Mouse (Mus musculus) CH12.LX (cell line): ENCODE data around the gene Ikzf3. TPM values are rescaled to one million over a fixed set of nuclear protein-coding genes. Genes with fewer than 3 reads are reported as not detected.

Experiments used
- DNase-seq: peaks from one replicate; pipeline ENCODE4 v3.0.0-alpha.2; 2013; ENCODE audit errors: extremely low read depth
- H3K27ac ChIP-seq: 2 replicates; pipeline ENCODE4 v1.5.1; 2012; ENCODE audit warnings: low read depth, mild to moderate bottlenecking, control low read depth, moderate library complexity; ENCODE audit not compliant: insufficient read depth
- H3K27me3 ChIP-seq: replicated peaks from 2 replicates; pipeline ENCODE3; 2012; ENCODE audit warnings: inconsistent platforms
- H3K36me3 ChIP-seq, 2 experiments: replicated peaks in 1 of 2; 2 replicates each; pipeline versions ENCODE3 to v1.6.1; 2012; ENCODE audit warnings: inconsistent platforms in 1 of 2, low read length in 1 of 2, mild to moderate bottlenecking in 1 of 2, mixed read lengths in 1 of 2, moderate library complexity in 1 of 2; ENCODE audit not compliant: control insufficient read depth in 1 of 2, insufficient read depth in 1 of 2
- H3K4me1 ChIP-seq, 2 experiments: 2 replicates each; pipeline ENCODE4 v1.6.1; 2012; ENCODE audit warnings: inconsistent platforms in 1 of 2, moderate library complexity in 1 of 2; ENCODE audit not compliant: insufficient read depth in 2 of 2, control insufficient read depth in 1 of 2
- H3K4me2 ChIP-seq: 2 replicates; pipeline ENCODE4 v1.6.1; 2012; ENCODE audit warnings: low read depth, mild to moderate bottlenecking, control low read depth; ENCODE audit not compliant: poor library complexity, insufficient read depth, severe bottlenecking
- H3K4me3 ChIP-seq, 3 experiments: fragments of 150-350 bp in 1 of 3; sonication (generic) in 1 of 3; replicated peaks in 1 of 3; 2 replicates each; pipeline versions ENCODE3 to v1.5.1; 2011 to 2012; ENCODE audit warnings: low read depth in 2 of 3, low read length in 2 of 3, mild to moderate bottlenecking in 2 of 3, moderate library complexity in 2 of 3, control low read depth in 1 of 3, improper control_type of control experiment in 1 of 3, inconsistent platforms in 1 of 3, mixed read lengths in 1 of 3; ENCODE audit not compliant: poor library complexity in 1 of 3
- H3K79me2 ChIP-seq: replicated peaks from 2 replicates; pipeline ENCODE4 v1.6.1; 2012; ENCODE audit warnings: mild to moderate bottlenecking, moderate library complexity; ENCODE audit not compliant: control insufficient read depth, poor library complexity, insufficient read depth, severe bottlenecking; ENCODE audit errors: extremely low read depth
- H3K9ac ChIP-seq: 2 replicates; pipeline ENCODE4 v1.6.1; 2012; ENCODE audit warnings: low read depth, mild to moderate bottlenecking, control low read depth, moderate library complexity; ENCODE audit not compliant: insufficient read depth
- H3K9me3 ChIP-seq: replicated peaks from 2 replicates; pipeline ENCODE3; 2012; ENCODE audit warnings: low read length, inconsistent platforms, mixed read lengths
- BHLHE40 ChIP-seq: IDR thresholded peaks from 2 replicates; pipeline ENCODE4 v1.6.1; 2011; ENCODE audit warnings: mild to moderate bottlenecking, low read depth, low read length, improper control_type of control experiment
- CHD1 ChIP-seq: IDR thresholded peaks from 2 replicates; pipeline ENCODE4 v1.6.1; 2012; ENCODE audit warnings: low read depth, low read length, improper control_type of control experiment, inconsistent platforms
- CHD2 ChIP-seq: IDR thresholded peaks from 2 replicates; pipeline ENCODE4 v1.6.1; 2011; ENCODE audit warnings: low read length, improper control_type of control experiment
- CTCF ChIP-seq, 2 experiments: IDR thresholded peaks in 1 of 2; conservative IDR thresholded peaks in 1 of 2; 2 replicates each; pipeline ENCODE4 v1.5.1; 2011 to 2012; ENCODE audit warnings: low read depth in 2 of 2, low read length in 2 of 2, improper control_type of control experiment in 1 of 2, inconsistent platforms in 1 of 2, mild to moderate bottlenecking in 1 of 2, moderate library complexity in 1 of 2
- E2F4 ChIP-seq: IDR thresholded peaks from 2 replicates; pipeline ENCODE4 v1.6.1; 2011; ENCODE audit warnings: low read depth, low read length, improper control_type of control experiment; ENCODE audit not compliant: insufficient replicate concordance
- ELF1 ChIP-seq: IDR thresholded peaks from 2 replicates; pipeline ENCODE4 v1.6.1; 2014; ENCODE audit warnings: low read depth, mild to moderate bottlenecking, inconsistent platforms, low read length, improper control_type of control experiment
- EP300 ChIP-seq: IDR thresholded peaks from 2 replicates; pipeline ENCODE4 v1.6.1; 2011; ENCODE audit warnings: low read length, improper control_type of control experiment
- ETS1 ChIP-seq: conservative IDR thresholded peaks from 2 replicates; pipeline ENCODE4 v1.6.1; 2012; ENCODE audit warnings: low read depth, mild to moderate bottlenecking, inconsistent platforms, low read length, improper control_type of control experiment, moderate library complexity
- GABPA ChIP-seq: IDR thresholded peaks from 2 replicates; pipeline ENCODE4 v1.6.1; 2012; ENCODE audit warnings: low read depth, low read length, improper control_type of control experiment, inconsistent platforms; ENCODE audit not compliant: insufficient replicate concordance
- HCFC1 ChIP-seq: IDR thresholded peaks from 2 replicates; pipeline ENCODE4 v1.6.1; 2012; ENCODE audit warnings: low read depth, mild to moderate bottlenecking, inconsistent platforms, low read length, improper control_type of control experiment
- IRF4 ChIP-seq: IDR thresholded peaks from 2 replicates; pipeline ENCODE4 v1.6.1; 2014; ENCODE audit warnings: low read depth, mild to moderate bottlenecking, inconsistent platforms, low read length, improper control_type of control experiment
- JUN ChIP-seq: IDR thresholded peaks from 2 replicates; pipeline ENCODE4 v1.6.1; 2011; ENCODE audit warnings: low read depth, mild to moderate bottlenecking, low read length, improper control_type of control experiment, moderate library complexity; ENCODE audit not compliant: insufficient read depth
- JUND ChIP-seq: conservative IDR thresholded peaks from 2 replicates; pipeline ENCODE4 v1.6.1; 2011; ENCODE audit warnings: low read depth, low read length, improper control_type of control experiment
- KAT2A ChIP-seq: IDR thresholded peaks from 2 replicates; pipeline ENCODE4 v1.6.1; 2012; ENCODE audit warnings: low read length, improper control_type of control experiment, inconsistent platforms; ENCODE audit not compliant: insufficient replicate concordance
- MAFK ChIP-seq: IDR thresholded peaks from 2 replicates; pipeline ENCODE4 v1.6.1; 2011; ENCODE audit warnings: low read length, improper control_type of control experiment; ENCODE audit not compliant: insufficient replicate concordance
- MAX ChIP-seq: IDR thresholded peaks from 2 replicates; pipeline ENCODE4 v1.6.1; 2011; ENCODE audit warnings: low read length, improper control_type of control experiment
- MAZ ChIP-seq: IDR thresholded peaks from 2 replicates; pipeline ENCODE4 v1.6.1; 2012; ENCODE audit warnings: low read depth, mild to moderate bottlenecking, inconsistent platforms, low read length, improper control_type of control experiment, moderate library complexity
- MEF2A ChIP-seq: IDR thresholded peaks from 2 replicates; pipeline ENCODE4 v1.6.1; 2014; ENCODE audit warnings: low read depth, mild to moderate bottlenecking, inconsistent platforms, low read length, improper control_type of control experiment, borderline replicate concordance
- MXI1 ChIP-seq: IDR thresholded peaks from 2 replicates; pipeline ENCODE4 v1.6.1; 2011; ENCODE audit warnings: mild to moderate bottlenecking, low read depth, low read length, improper control_type of control experiment
- MYC ChIP-seq: IDR thresholded peaks from 2 replicates; pipeline ENCODE4 v1.6.1; 2011; ENCODE audit warnings: low read depth, mild to moderate bottlenecking, improper control_type of control experiment, low read length
- NELFE ChIP-seq: IDR thresholded peaks from 2 replicates; pipeline ENCODE4 v1.6.1; 2011; ENCODE audit warnings: low read depth, low read length, improper control_type of control experiment
- NRF1 ChIP-seq: IDR thresholded peaks from 2 replicates; pipeline ENCODE4 v1.6.1; 2014; ENCODE audit warnings: low read depth, mild to moderate bottlenecking, inconsistent platforms, low read length, improper control_type of control experiment, moderate library complexity
- PAX5 ChIP-seq: IDR thresholded peaks from 2 replicates; pipeline ENCODE4 v1.6.1; 2012; ENCODE audit warnings: low read length, inconsistent platforms, mixed read lengths
- POLR2A ChIP-seq: IDR thresholded peaks from 2 replicates; pipeline ENCODE4 v1.6.1; 2011; ENCODE audit warnings: low read depth, mild to moderate bottlenecking, improper control_type of control experiment, low read length
- POLR2AphosphoS2 ChIP-seq: IDR thresholded peaks from 2 replicates; pipeline ENCODE4 v1.6.1; 2011; ENCODE audit warnings: low read depth, low read length, improper control_type of control experiment
- RAD21 ChIP-seq: IDR thresholded peaks from 2 replicates; pipeline ENCODE4 v1.6.1; 2011; ENCODE audit warnings: low read depth, mild to moderate bottlenecking, low read length, improper control_type of control experiment, moderate library complexity
- RCOR1 ChIP-seq: conservative IDR thresholded peaks from 2 replicates; pipeline ENCODE4 v1.6.1; 2012; ENCODE audit warnings: low read depth, mild to moderate bottlenecking, inconsistent platforms, low read length, improper control_type of control experiment
- SIN3A ChIP-seq: IDR thresholded peaks from 2 replicates; pipeline ENCODE4 v1.6.1; 2012; ENCODE audit warnings: low read length, improper control_type of control experiment, inconsistent platforms
- SMC3 ChIP-seq: IDR thresholded peaks from 2 replicates; pipeline ENCODE4 v1.6.1; 2011; ENCODE audit warnings: low read depth, low read length, improper control_type of control experiment
- TBP ChIP-seq: conservative IDR thresholded peaks from 2 replicates; pipeline ENCODE4 v1.6.1; 2011; ENCODE audit warnings: low read depth, low read length, improper control_type of control experiment
- TCF12 ChIP-seq: IDR thresholded peaks from 2 replicates; pipeline ENCODE4 v1.6.1; 2014; ENCODE audit warnings: low read depth, mild to moderate bottlenecking, inconsistent platforms, low read length, improper control_type of control experiment
- UBTF ChIP-seq: IDR thresholded peaks from 2 replicates; pipeline ENCODE4 v1.6.1; 2012; ENCODE audit warnings: low read depth, mild to moderate bottlenecking, inconsistent platforms, low read length, improper control_type of control experiment, moderate library complexity
- USF1 ChIP-seq: IDR thresholded peaks from 2 replicates; pipeline ENCODE4 v1.6.1; 2014; ENCODE audit warnings: low read depth, mild to moderate bottlenecking, inconsistent platforms, low read length, improper control_type of control experiment
- USF2 ChIP-seq: conservative IDR thresholded peaks from 2 replicates; pipeline ENCODE4 v1.6.1; 2011; ENCODE audit warnings: low read depth, low read length, improper control_type of control experiment
- ZC3H11A ChIP-seq: IDR thresholded peaks from 2 replicates; pipeline ENCODE4 v1.6.1; 2012; ENCODE audit warnings: low read depth, mild to moderate bottlenecking, inconsistent platforms, low read length, improper control_type of control experiment
- ZKSCAN1 ChIP-seq: IDR thresholded peaks from 2 replicates; pipeline ENCODE4 v1.6.1; 2012; ENCODE audit warnings: low read depth, inconsistent platforms, low read length, improper control_type of control experiment, borderline replicate concordance
- ZMIZ1 ChIP-seq: IDR thresholded peaks from 2 replicates; pipeline ENCODE4 v1.6.1; 2012; ENCODE audit warnings: low read depth, mild to moderate bottlenecking, inconsistent platforms, low read length, improper control_type of control experiment
- ZNF384 ChIP-seq: IDR thresholded peaks from 2 replicates; pipeline ENCODE4 v1.6.1; 2012; ENCODE audit warnings: low read depth, low read length, improper control_type of control experiment, inconsistent platforms
- dilution Hi-C: fragments of 300-500 bp; cut with MboI; formaldehyde crosslinking; loops from 2 replicates; pipeline ENCODE4 v1.14.3; 2020; ENCODE audit warnings: low sequenced_read_pairs; ENCODE audit not compliant: extremely low pct_unique_long_range_greater_than_20kb, extremely low pct_ligation_motif_present
- in situ Hi-C: fragments of 300-500 bp; cut with MboI; formaldehyde crosslinking; loops from 3 replicates; pipeline ENCODE4 v1.14.3; 2019; ENCODE audit warnings: low sequenced_read_pairs, low pct_ligation_motif_present, low pct_unique_long_range_greater_than_20kb, mixed read lengths
- polyA plus RNA-seq: library from polyadenylated mRNA; unstranded; fragments of >175 nt; gene quantifications from 2 replicates; pipeline ENCODE4 v1.2.1, GENCODE M21; 2012; ENCODE audit warnings: low read depth; ENCODE audit not compliant: insufficient read length
- total RNA-seq, 2 experiments: library from RNA; depleted of rRNA; stranded (reverse); fragments of 300-350 nt in 1 of 2; fragments of >200 nt in 1 of 2; gene quantifications; 2 replicates each; pipeline ENCODE4 v1.2.3; 2012 to 2014

Ikzf3 gene
- total and polyA plus RNA-seq, 3 experiments: 110 to 238 (median 130) TPM

- Histone ChIP-seq H3K9me3 (peaks cover 3% of the 10 kb centered on the region), H3K4me1 (peaks cover 2 to 52% of the 10 kb centered on the region in 2 experiments; a peak in 3 of 4 replicates), H3K79me2 (peaks cover 16% of the 10 kb centered on the region), H3K27ac (peak overlapping the region; percentile 88), H3K4me3 (peak overlapping the region; percentile 6 to 70 (median 50)), H3K4me2 (peak overlapping the region; percentile 81), H3K9ac (peak overlapping the region; percentile 88), H3K27me3 (no peaks in the 10 kb centered on the region), H3K36me3 (no peaks in the 10 kb centered on the region)
- peak; percentile 96 for DNase-seq
- TF ChIP-seq MYC: peak; percentile 100
- peak; percentile 99 for TF ChIP-seq MXI1
- TF ChIP-seq GABPA: no peak
- TF ChIP-seq POLR2A: peak; percentile 4; the same call in 1 of the 2 replicates
- peak; percentile 70; the same call in 1 of the 2 replicates for TF ChIP-seq E2F4
- peak; percentile 83; the same call in 1 of the 2 replicates for TF ChIP-seq JUN
- peak; percentile 90 for TF ChIP-seq RCOR1
- TF ChIP-seq NRF1: no peak
- TF ChIP-seq MAZ: peak; percentile 90
- peak; percentile 95 for TF ChIP-seq BHLHE40
- peak; percentile 99 for TF ChIP-seq SIN3A
- TF ChIP-seq USF2: 0 out of 2 replicates have a peak, but pooled peaks have one; percentile 8
- peak; percentile 79 for TF ChIP-seq JUND
- peak; percentile 6; the same call in 1 of the 2 replicates for TF ChIP-seq SMC3
- TF ChIP-seq TCF12: peak; percentile 83; the same call in 1 of the 2 replicates
- peak; percentile 68; the same call in 1 of the 2 replicates for TF ChIP-seq KAT2A
- TF ChIP-seq RAD21: no peak; the same call in none of the 2 replicates
- peak; percentile 93; the same call in 1 of the 2 replicates for TF ChIP-seq POLR2AphosphoS2
- TF ChIP-seq USF1: peak; percentile 39
- peak; percentile 83; the same call in 1 of the 2 replicates for TF ChIP-seq UBTF
- peak; percentile 98 for TF ChIP-seq ZNF384
- peak; percentile 91 for TF ChIP-seq ZMIZ1
- TF ChIP-seq ETS1: peak; percentile 95
- TF ChIP-seq MEF2A: peak; percentile 96
- peak; percentile 73; the same call in 1 of the 2 replicates for TF ChIP-seq NELFE
- TF ChIP-seq ZKSCAN1: no peak
- TF ChIP-seq CTCF (conservative IDR thresholded peaks at IDR 0.05 in 1 of 2, IDR thresholded peaks at IDR 0.05 in 1 of 2; ENCODE audit: low read depth in 2 of 2, low read length in 2 of 2): no peak
- peak; percentile 81 for TF ChIP-seq CHD2
- TF ChIP-seq TBP: peak; percentile 90
- TF ChIP-seq IRF4: peak; percentile 77
- TF ChIP-seq EP300: peak; percentile 83
- TF ChIP-seq MAX: peak; percentile 97
- peak; percentile 58; the same call in 1 of the 2 replicates for TF ChIP-seq ELF1
- no peak for TF ChIP-seq ZC3H11A
- no peak for TF ChIP-seq PAX5
- peak; percentile 70; the same call in 1 of the 2 replicates for TF ChIP-seq MAFK
- TF ChIP-seq HCFC1: peak; percentile 47; the same call in 1 of the 2 replicates
- TF ChIP-seq CHD1: peak; percentile 96; the same call in 1 of the 2 replicates
- in situ Hi-C loops: loop anchor here (5.0 kb wide), 2 partner anchors 37 to 82 kb away; partner anchors contain the start of gene Ormdl3
- dilution Hi-C loops: no loop called here
These were observed 4.6 kb upstream of the Ikzf3 start for GRCm38 (mm10) chr11:98550311-98550974.
